Mouse (Mus musculus): ENCODE data around the gene Pheta1.

Gene Pheta1

GRCm38 (mm10) chr5:121848743-121849142 is at the start of gene Pheta1:
TSS of gene Pheta1 (plus strand) at chr5:121848984.
- DNase-seq (ENCODE audit: low spot score), result peak; percentile 93

DNA sequence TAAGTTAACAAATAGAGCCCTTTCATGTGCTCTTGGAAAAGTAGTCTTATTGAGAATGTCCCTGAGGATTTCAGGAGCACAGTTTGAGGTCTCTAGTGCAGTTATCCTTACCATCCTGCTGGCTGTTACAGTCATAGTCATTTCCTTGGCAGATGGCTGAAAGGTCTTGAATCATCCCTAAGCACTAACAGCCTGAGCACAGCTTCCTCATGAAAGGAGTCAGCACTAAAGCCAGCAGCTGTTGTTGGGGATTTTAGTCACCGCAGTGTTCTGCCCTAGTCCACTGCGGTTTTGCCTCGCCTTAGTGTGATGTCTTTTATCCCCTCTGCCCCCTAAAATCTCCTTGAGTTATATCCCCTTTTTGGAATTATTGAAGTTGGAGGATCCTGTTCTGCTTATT is 41.6 kb upstream of the Pheta1 start:
- DNase-seq (ENCODE audit: low spot score), result no peak

GRCm38 (mm10) chr5:121808202-121808601 is 40.6 kb upstream of the Pheta1 start:
- DNase-seq (ENCODE audit: low spot score), result no peak

DNA sequence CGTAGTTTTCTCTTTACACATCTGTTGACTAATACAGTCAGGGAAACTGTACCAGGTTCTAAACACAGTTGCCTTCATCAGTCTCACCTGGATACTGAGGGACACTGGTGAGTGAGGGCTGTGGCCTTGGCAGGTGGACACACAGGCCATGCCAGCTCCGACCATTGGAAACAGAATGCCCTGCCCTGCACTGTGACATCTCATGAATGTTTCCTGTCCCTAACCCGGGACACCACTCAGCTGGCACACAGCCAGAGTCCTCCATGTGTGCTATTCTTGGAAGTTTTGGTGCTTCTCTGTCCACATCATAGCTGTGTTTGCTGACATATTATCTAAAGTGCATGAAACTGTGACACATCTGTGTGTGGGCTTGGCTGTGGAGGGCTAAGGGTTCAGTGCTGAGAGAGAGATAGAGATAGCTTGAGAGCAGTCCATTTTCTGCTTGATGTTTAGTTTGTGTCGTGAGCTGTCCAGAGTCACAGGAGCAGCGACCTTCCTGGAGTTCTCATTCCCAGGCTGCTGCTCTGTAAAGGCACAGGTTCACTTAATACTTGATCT is 39.0 kb upstream of the Pheta1 start:
- DNase-seq (ENCODE audit: low spot score), result no peak

DNA sequence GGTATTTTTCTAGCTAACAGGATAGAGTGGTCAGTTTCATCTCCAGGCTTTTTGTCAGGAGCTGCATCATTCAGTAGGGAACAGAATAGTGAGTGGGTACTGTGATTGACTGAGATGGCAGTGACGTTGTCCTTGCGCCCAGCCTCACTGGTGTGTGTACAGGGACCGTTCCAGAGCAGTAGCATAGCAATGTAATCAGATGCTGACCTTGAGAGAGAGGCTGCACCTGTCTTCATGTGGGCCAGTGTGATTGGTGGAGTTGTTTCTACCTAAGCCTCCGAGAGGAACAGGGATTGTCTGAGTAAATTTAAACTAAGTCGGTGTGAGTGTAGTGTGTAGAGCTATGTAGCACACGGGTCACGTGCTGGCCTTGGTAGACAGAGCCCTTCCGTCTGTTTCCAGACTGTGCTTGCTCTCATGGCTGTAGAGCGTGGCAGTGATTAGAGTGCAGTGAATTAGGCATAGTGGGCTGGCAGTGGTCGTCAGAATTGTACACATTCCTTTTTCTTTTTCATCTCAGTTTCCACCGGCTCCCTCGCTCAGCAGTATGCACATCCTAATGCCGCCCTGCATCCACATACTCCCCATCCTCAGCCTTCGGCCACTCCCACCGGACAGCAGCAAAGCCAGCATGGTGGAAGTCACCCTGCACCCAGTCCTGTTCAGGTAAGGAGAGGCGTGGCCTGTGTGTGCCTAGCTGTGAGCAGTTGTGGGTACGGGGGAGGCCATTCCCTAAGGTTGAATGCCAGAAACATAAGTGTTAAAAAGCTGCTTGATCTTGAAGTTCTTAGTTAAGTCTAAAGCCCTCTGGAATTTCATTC is 38.2 kb upstream of the Pheta1 start:
- DNase-seq (ENCODE audit: low spot score), result no peak

- no peak for DNase-seq (ENCODE audit: low spot score)
Observed at GRCm38 (mm10) chr5:121811485-121811931, 37.3 kb upstream of the Pheta1 start.

DNA sequence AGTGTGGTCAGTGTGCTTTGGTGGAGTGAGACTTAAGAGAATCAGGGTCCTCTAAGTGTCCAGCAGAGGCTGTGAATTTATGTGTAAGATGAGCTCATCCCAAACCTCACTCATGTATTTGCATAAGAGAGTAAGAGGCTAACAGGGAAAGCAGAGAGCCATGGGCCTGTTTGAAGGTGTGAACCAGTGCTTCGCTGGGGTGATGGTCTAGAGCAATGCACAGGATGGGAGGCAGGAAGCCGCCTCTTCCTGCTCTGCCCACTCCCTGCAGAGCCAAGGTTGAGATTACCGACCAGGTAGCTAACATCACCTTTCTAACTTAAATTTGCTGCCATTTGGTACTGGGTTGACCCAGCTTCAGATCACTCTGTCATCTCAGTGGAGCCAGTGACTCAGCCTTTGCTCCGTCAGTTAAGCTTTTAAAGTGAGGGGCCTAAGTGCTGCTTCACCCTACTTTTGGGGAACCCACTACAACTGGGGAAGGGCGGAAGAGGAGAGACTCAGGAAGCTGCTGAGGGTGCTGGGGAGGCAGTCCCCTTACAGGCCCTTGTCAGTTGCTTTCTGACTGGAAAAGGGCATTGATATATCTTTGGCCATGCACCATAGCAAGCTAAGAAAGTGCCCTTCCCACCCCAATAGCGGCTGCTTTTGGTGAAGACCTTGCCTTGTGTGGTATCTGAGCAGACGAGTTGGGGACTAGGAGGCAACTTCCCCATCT is 36.1 kb upstream of the Pheta1 start:
- DNase-seq (ENCODE audit: low spot score), result no peak

DNA sequence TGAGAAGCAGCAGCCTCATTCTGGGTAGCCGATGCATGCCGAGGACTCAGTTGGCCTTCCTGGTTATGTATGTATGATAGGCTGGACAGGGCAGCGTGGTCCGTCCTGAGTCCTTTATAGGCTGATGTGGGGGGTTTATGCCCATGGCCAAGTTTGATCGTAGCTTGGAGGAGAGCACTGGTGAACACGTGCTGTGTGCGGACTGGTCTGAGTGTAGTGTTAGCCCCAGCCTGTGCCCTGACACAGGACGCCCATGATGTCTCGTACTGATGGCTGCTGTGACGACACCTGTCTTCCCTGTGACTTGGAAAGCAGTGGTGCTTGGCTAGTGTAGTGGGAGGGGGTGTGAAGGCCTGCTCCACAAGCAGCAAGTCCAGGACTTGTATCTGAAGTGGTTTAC is 35.0 kb upstream of the Pheta1 start:
- no peak for DNase-seq (ENCODE audit: low spot score)

DNA sequence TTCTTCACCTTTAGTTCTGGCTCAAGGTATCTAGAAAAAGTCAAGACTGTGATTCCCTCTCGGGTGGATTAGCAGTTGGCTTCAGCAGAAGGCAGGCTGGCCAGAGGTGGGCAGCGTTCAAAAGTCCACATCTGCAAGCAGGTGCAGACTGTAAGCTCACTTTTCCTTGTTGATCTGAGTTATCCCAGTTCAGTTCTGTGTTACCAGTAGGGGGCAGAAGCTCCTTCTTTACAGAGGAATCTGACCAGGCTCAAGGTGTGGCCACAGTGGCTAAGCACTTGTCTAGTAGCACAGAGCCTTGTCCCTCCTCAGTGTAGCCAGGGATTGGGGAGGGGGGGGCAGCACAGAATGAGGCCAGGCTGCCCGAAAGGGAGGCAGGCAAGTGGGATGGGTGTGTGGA is 33.7 kb upstream of the Pheta1 start:
- no peak for DNase-seq (ENCODE audit: low spot score)

DNA sequence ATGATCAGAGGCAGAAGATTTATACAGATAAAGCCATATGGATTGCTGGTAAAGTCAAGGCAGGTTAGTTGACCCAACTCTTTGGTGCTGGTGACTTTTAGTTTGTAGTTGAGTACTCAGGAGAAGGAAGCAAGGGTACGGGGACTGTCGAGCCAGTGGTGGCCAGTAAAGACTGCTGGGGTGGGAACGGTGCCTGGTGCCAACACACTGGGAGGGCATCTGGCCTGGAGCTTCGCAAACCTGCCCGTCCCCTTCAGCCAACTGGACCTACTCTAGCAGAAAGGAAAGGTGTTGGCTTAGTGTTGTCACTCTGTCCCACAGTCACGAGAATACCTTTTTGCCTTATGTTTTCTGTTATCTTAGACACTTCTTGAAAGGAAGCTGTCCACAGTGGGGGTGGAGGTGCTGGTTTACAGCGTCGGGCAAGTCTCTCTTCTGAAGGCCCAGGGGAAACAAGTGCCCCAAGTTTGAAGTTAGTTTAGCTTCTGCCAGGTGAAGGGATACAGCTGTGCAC is 32.9 kb upstream of the Pheta1 start:
- no peak for DNase-seq (ENCODE audit: low spot score)

GRCm38 (mm10) chr5:121816611-121817010 is 32.2 kb upstream of the Pheta1 start:
- no peak for DNase-seq (ENCODE audit: low spot score)

DNA sequence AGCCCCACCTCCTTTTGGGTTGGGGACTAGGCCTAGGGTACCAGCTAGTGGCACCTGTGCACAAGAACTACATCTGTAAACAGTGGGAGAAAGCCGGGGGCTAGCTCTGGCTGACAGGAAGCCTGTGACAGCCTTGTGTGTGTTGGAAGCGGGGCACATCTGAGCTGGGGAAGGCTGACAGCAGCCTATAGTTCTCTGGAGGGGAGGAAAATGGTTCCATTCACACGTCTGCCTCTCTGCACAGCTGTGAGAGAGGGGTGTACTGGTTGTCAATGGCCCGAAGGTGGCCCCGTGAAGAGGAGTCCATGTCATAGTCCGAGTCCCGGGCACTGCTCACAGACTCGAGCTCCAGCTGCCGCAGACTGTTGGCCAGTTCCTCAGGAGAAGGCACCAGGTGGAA is 31.2 kb upstream of the Pheta1 start:
- DNase-seq (ENCODE audit: low spot score), result no peak

- no peak for DNase-seq (ENCODE audit: low spot score)
Observed at GRCm38 (mm10) chr5:121818401-121818800, 30.4 kb upstream of the Pheta1 start.

- DNase-seq (ENCODE audit: low spot score), result no peak
Observed at GRCm38 (mm10) chr5:121818862-121819261, 29.9 kb upstream of the Pheta1 start.

DNA sequence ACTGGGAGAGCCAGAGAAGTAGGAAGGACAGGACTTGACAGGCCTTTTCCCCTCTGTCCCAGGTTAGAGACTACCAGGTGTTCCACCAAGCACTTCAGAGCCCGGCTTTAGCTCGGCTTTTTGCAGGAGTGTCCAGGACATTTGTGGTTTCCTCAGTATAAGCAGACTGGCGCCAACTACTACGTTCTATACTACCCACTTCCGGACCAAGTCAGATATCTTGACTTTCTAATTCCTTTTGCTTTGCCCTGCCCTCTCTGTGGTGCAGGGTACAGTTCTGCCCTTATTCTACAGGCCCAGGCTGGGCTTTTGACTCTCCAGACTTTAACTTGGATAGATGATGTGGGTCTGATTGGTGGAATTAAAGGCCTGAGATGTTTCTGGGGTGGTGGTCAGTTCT is 29.2 kb upstream of the Pheta1 start:
- DNase-seq (ENCODE audit: low spot score), result no peak

DNA sequence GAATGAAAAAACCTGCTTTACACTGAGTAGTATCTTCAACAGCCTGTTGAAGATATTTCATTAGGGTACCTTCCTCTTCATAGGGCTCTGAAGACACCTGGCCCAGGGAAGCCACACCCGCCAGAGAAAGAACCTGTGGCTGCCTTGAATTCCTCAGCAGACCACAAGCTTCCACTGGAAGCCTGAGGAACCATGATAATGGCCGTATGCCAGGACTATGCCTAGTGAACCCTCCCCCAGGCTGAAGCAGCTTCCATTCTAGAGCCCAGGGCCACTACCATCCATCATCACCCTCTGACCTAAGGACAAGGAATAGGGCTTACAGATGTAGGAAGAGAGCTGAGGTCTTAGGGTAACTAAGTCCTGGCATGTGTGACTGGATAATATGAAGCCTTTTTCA is 28.6 kb upstream of the Pheta1 start:
- DNase-seq (ENCODE audit: low spot score), result no peak

- no peak for DNase-seq (ENCODE audit: low spot score)
Observed at GRCm38 (mm10) chr5:121820657-121821056, 28.1 kb upstream of the Pheta1 start.

- no peak for DNase-seq (ENCODE audit: low spot score)
Observed at GRCm38 (mm10) chr5:121821116-121821515, 27.7 kb upstream of the Pheta1 start.

DNA sequence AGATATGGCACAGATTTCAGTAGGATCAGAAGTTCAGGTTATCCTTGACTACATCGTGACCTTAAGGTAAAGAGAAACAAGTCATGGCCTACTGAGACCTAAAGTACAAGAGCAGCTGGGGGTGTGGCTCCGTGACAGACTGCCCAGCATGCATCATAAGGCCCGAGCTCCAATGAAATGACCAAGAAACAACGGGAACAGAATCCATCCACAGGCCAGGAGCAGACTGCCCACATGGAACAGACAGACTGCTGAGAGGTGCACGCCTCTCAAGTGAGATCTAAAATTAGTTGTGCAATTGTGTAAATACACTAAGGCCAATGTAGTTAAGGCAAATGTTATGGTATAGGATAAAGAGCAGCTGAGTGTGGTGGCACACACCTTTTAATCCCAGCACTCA is 27.2 kb upstream of the Pheta1 start:
- no peak for DNase-seq (ENCODE audit: low spot score)

DNA sequence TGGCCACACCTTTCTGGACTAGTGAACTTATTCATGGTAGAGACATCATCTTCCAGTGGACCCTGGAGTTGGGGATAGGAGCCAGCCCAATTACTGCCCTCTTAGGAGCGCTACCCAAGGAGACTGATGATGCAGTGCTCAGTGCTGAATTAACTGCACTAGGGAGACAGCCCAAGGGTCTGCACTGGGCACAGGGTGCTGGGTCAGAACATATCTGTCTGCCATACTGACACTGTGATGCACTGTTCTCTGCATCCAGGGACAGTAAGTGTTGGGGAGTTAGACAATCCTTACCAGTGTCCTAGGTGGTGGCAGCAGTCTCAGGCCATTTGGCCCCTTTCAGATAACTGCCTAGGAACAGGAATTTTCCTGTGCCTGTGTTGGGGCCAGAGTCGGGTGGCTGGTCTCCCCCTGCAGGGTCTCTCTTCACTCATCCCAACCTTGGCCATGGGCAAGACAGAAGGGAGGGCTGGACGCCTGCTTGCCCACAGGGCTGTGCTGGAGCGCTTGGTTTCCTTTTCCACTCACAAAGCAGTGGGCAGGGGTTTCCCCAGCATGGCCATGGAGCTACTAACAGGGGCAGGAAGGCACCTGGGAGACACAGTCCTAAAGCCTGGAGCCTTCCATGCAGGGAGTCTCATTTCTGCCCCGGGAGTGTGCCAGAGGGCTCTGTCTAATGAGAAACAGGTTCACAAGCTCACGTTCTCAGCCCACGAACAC is 25.8 kb upstream of the Pheta1 start:
- no peak for DNase-seq (ENCODE audit: low spot score)

- DNase-seq (ENCODE audit: low spot score), result no peak
Observed at GRCm38 (mm10) chr5:121823668-121824067, 25.1 kb upstream of the Pheta1 start.

- no peak for DNase-seq (ENCODE audit: low spot score)
Observed at GRCm38 (mm10) chr5:121824121-121824520, 24.7 kb upstream of the Pheta1 start.

All from ovary, postnatal 14 days (tissue).